Mouse (Mus musculus): Measurements from ENCODE around the gene C6.

Gene C6

DNA sequence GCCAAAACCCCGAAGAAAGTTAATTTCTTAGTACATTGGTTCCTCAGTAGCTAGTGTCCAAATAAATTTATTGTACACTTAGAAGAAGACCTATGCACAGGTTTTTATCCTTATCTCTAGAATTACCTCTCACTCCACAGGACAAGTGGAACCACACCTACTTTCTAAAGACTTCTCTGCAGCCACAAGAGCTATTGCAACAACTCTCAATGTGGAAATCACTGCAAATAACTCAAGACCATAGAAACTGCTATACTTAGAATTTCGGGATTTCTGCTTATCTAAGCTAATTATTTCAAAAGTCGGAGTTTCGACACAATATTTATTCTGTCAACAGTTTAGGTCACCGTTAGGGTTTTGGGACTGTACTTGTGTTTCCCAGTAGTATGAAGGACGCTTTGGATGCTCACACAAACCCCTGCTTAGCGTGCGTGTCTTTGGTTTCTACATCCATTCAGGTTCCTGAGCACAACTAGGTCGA, at the start of gene C6:
TSS of gene C6 (plus strand) at position 346 of the 481 bp plus-strand sequence.
- in situ Hi-C loops (cut with MboI; ENCODE audit: low sequenced_read_pairs), result no loop called here

DNA sequence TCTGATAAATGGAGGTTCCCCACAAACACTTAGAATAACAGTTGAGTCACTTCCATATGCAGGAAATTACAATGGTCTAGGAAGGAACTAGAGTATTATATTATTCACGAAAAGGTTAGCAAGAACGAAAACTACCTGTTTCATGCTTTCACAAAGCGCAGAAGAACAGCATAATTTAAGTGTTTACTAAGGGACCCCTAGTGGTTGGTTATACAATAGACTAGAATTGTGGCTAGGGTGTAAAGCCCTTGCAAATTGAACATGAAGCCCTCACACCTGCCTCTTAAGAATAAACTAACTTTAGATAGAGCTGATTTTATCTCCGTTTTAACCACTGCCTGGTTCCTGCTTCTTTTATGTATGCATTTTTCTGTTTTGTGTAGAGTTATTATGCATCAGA, 29.4 kb upstream of the C6 start:
- in situ Hi-C loops (cut with MboI; ENCODE audit: low sequenced_read_pairs), result no loop called here

DNA sequence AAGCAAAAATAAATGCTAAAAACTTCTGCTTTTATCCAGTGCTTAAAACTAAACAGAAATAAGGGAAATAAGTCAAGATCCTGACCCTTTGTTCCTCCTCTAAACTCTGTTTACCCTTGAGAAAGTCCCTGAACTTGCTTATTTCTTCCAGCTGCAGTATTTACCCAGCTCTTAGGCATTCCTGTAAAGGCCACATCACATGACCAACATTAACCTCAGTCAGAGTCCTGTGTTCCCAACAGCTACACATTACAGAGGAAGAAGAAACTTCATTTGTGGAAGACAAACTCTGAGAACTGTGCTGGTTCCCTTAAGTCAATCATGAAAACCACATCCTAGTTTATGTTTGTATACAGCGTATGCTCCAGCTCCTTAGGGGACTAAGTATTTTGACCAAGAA, 7.2 kb downstream of the C6 start:
- in situ Hi-C loops (cut with MboI; ENCODE audit: low sequenced_read_pairs), result no loop called here

DNA sequence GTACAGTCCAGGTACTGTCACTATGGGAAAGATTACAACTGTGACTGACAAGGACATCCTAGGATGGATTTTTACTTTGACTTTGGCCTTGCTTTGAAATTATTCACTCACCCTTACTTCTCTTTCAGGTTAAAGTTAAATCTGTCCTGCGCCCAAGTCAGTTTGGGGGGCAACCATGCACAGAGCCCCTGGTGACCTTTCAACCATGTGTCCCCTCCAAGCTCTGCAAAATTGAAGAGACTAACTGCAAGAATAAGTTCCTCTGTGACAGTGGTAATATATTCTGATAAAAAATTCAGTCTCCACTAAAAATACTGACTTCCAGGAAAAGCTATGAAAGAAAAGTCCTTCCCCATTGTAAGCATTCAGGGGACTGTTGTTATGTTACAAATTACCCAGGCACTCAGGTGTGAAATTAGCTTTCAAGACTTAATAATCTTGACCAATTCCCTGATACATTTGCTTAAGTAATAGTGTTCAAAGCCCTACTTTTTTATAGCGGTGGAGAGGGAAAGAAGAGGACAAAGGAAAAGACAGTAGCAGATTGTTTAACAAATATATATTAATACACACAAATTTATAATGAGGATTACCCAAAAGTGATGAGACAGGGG, 8.1 kb downstream of the C6 start:
- in situ Hi-C loops (cut with MboI; ENCODE audit: low sequenced_read_pairs), result no loop called here

DNA sequence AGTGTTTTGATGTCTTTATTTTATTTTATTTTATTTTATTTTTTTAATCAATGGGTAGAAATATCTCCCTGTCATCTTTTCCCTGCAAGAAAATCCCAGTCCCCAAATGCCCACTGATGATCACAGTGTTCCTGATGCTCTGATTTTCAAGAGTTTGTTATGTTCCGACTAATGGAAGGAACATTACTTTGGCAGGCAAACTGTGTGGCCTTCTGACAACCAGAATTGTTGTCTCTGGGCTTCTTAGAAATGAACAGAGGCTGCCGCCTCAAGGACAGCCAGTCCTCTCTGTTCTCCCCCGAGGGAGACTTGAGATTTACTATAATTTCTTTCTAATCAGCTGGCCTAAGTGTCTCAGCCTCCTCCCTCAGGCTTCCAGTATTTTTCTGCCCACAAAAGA, 20.7 kb downstream of the C6 start:
- in situ Hi-C loops (cut with MboI; ENCODE audit: low sequenced_read_pairs), result no loop called here

DNA sequence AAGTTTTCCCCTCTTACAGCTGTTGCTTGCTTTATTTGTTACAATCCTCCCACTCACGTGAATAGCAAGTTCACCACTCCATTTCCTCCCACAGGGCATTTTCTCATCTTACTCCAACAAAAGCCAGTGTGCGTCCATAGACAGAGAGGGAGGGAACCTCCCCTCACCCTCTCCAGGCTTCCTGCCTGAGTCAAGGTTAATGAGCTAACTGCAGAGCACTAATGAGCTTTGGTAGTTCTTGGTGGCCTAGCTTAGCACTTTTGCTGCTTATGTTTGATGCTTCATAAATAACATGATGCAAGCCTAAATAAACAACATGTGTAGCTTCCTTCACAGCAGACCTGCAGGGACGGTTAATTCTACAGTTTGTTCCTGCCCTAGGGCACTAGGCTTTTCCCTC, 63.4 kb downstream of the C6 start:
- in situ Hi-C loops (cut with MboI; ENCODE audit: low sequenced_read_pairs), result no loop called here

DNA sequence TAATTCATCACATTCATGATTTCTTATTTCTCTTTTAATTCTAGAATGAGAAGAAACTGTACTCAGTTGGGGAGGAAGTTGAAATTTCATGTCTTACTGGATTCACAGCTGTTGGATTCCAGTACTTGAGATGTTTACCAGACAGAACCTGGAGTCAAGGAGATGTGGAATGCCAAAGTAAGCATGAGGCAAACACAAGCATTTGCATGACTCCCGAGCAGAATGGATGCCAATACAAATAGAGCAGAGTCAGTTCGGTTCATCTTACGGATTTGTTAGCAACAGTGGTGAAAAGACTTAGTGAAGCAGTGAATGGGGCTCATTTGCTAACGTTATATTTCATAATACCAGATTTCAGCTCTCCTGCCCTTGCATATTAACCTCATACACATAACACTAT, 69.9 kb downstream of the C6 start:
- in situ Hi-C loops (cut with MboI; ENCODE audit: low sequenced_read_pairs), result no loop called here

DNA sequence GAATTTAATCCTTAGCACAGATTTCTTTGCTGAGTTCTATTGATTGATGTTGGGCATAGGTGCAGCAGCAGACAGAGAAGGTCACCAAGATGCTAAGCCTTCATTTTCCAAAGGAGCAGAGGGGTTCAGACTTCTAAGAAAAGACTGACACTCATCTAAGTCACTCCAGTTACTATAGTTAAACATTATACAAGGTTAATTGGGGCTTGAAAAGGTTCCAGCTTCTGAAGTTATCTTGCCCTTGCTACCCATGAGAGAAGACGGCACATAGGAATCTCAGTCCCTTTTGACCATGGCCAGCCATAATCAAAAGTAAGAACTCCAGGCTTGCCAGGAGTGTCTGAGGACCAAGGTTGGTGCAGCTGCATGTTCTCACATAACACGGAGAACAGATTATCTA, 77.3 kb downstream of the C6 start:
- in situ Hi-C loops (cut with MboI; ENCODE audit: low sequenced_read_pairs), result no loop called here

DNA sequence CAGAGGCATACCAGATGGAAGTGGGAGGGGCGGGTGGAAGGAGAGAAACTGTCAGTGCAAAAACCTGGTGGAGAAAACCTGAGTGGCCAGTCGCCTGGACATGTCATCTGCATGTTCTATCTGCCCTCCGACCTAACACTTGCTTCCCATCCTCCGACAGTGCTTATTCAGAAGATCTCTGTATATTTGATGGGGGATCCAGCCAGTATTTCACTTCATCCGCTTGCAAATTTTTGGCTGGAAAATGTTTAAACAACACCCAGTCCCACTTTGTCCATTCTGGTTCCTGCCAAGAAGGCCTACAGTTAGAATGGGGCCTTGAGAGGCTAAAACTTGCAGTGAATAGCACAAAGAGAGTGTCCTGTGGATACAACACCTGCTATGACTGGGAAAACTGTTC, 81.2 kb downstream of the C6 start:
- in situ Hi-C loops (cut with MboI; ENCODE audit: low sequenced_read_pairs), result no loop called here

DNA sequence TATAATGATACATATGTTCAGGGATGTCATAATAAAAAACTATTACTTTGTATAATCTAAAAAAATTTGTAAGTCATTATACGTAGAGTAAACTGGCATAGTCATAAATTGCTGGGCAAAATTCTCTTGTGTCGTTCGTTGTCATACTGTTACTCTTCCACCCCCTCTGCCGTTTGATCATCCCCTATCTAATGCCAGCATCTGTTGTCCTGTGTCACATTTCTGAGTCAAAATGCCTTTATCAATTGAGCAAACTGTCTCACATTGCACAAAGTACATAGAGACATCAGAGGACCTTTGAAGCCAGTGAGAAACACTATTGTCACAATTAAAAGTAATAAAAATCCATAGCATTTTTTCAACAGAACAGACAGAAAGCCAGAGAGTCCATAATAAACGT, 88.0 kb downstream of the C6 start:
- in situ Hi-C loops (cut with MboI; ENCODE audit: low sequenced_read_pairs), result no loop called here

DNA sequence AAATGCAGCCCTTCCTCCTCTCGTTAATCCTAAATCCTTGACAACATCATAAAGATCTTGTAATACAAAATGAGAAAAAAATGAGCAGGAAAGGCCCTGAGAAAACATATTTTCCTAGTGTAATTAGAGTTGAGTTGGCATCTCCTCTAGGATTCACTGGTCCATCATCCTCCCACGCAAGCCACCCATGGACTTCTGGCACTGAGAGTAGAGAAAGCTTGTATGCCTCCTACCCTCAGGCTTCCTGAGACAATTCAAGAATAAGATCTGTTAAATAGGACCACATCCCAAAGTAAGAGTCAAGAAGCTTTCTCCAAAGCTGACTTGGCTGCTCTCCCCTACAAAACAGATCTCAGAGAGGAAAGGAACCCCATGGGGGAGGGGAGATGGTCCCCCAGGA, 88.7 kb downstream of the C6 start:
- in situ Hi-C loops (cut with MboI; ENCODE audit: low sequenced_read_pairs), result no loop called here

DNA sequence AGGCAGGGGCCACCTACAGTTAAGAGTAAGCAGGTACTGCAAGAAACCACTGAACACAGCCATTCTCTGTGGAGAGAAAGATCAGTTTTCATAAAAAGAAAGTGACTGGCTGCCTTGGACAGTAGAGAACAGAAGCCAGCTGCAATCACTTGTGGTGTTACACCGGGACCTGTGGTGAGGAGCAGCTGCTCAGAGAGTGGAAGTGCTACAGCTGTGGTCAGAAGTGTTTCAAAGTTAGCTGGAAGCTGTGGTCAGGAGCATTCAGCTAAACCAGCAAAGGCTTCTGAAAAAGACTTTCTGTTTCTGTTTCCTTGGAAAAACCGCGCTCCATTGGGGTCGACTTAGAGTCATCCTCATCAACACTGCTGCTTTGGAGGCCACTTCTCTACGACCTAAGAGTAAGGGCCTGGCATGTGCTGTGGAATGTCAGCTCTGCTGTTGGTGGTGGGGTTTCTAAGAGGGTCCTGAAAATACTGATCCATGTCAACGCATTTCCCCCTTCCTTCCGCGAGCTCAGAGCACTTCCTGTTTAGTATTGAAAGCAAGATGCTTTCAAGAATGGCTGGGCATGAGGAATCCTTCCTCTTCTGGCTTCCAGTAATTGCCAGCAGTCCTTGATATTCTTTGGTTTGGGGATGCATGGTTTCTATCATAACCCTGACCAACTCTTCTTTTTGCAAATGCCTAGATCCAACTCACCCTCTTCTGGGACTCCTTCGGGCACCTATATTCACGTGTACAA, 89.9 kb downstream of the C6 start:
- in situ Hi-C loops (cut with MboI; ENCODE audit: low sequenced_read_pairs), result no loop called here

DNA sequence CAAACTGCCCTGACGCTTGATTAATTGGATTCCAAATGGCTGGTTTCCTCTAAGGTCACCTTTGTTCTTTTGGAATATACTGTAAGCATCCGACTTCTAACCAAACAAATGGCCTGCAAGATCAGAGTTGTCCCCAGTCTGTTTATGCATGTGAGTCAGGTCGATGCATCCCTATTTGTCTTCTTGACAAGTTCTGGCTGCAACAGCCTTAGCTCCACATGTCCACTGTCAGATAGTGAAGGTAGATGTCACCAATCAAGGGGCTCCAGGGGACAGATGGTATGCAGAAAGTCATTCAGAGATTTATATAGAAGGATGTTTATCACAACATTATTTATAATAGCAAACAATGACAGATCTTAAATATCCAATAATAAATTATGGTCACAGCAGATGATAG, 91.5 kb downstream of the C6 start:
- in situ Hi-C loops (cut with MboI; ENCODE audit: low sequenced_read_pairs), result no loop called here

DNA sequence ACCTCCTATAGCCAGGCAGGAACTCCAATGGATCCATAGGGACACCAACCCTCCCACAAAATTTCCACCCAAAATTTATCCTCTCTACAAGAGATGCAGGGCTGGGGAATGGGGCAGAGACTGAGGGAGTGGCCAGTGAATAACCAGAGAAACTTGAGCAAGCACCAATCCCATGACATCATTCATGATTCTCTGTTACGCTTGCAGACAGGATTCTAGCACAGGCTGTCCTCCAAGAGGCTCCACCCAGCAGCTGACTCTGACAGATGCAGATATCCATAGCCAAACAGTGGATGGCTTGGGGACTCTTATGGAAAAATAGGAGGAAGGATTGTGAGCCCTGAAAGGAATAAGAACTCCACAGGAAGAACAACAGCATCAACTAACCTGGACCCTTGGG, 94.2 kb downstream of the C6 start:
- in situ Hi-C loops (cut with MboI; ENCODE audit: low sequenced_read_pairs), result no loop called here

DNA sequence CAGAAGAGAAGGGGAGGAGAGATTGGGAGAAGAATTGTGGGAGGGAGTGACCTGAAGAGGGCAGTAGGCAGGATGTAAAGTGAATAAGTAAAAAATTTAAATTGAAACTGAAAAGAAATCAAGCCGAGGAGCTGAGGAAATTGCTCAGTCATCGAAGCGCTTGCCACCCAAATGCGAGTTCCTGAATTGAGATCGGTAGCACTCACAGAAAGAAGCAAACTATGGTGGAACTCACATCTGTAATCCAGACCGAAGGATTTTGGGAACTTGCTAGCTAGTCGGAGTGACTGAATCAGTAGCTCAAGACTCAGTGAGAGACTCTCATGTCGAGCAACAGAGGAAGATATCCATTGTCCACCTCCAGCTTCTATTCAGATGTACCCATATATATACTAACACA, 94.8 kb downstream of the C6 start:
- in situ Hi-C loops (cut with MboI; ENCODE audit: low sequenced_read_pairs), result no loop called here

DNA sequence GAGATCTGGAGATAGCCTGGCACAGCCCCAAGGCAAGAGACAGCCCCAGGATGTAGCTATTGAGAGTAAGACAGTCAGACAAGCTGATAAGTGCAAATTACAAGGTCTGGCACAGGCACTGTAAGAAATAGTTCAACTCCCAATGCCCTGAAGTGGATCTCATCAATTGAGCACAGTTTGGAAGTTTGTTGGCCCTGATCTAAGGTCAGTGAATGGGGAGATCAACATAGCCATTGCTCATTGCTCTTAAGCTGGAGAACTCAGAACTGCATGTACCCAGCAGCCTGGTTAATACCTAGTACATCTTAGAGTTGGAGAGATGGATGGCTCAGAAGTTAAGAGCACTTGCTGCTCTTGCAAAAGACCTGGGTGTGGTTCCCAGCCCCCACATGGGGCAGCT, 100.8 kb downstream of the C6 start:
- in situ Hi-C loops (cut with MboI; ENCODE audit: low sequenced_read_pairs), result no loop called here

DNA sequence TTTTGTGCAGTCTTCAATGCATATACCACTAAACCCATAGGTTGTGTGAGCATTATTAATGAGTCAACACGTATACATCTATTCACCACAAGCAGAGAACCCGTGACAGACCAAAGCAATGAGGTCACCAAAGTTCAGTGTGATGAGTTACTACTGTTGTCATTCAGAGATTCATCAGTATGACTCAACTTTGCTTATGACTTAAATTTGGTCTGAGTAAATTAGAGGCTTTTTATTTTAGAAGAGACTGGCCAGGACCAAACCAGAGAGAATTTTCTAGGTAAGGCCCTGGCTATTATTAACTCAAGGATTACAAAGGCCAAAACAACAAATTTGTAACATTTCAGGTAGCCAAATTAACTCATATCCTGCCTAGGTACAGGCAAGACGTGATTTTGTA, 109.4 kb downstream of the C6 start:
- in situ Hi-C loops (cut with MboI; ENCODE audit: low sequenced_read_pairs), result no loop called here

DNA sequence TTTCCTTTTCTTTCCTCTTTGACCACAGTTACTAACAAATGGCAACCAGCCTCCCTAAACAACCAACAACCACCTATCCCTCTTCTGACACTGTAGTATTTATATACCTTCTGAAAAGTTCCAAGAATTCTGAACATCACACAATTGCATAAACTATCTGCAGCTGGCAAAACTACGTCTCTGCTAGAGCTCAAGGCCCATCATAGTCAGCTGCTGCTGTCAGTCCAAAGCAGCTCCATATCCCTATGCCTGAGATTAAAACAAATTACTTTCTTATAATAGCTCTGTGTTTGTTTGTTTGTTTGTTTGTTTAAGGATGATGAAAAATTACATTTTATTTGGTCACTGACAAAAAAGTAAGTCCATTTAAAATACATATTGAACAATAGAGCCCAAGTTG, 123.0 kb downstream of the C6 start:
- in situ Hi-C loops (cut with MboI; ENCODE audit: low sequenced_read_pairs), result no loop called here

Measured in CH12F3 (cell line).